Mouse (Mus musculus): ENCODE data around the gene H2afj.

DNA sequence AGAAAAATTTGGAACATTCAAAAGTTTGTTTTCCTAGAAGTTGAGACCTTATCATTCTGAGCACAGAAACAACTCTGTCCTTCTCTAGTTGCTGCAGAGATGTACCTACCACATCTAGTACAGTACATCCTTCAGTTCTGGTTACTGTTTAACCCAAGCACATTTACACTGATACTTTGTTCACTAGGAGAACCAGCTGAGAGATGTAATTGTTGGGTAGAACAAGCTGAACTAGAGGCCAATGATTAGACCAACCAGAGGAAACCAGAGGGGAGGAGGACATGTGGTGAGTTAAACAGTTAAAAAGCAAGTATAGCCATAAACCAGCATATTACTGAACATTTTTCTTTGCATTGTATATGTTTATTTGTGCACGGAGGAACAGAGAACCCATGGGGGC, 31.7 kb upstream of the H2afj start:
- TF ChIP-seq POLR2A (IDR thresholded peaks at IDR 0.05; ENCODE audit: control insufficient read depth, extremely low read depth, insufficient read depth, low read length, poor library complexity) (no peak), CTCF (IDR thresholded peaks at IDR 0.05; ENCODE audit: borderline replicate concordance, control insufficient read depth, extremely low read depth, insufficient read depth, low read length, poor library complexity) (no peak)

All from thymus, adult 2 months (tissue).